Mouse (Mus musculus) layer of hippocampus, postnatal 25 days (tissue): Measurements from ENCODE around the gene Slc5a11. TPM values are rescaled to one million over a fixed set of nuclear protein-coding genes. Genes with fewer than 3 reads are reported as not detected.

Experiments
- DNase-seq, 2 experiments: peaks; one replicate each; pipeline ENCODE4 v3.0.0; 2022; ENCODE audit warnings: mixed read lengths in 2 of 2, low spot score in 1 of 2; ENCODE audit errors: extremely low spot score in 1 of 2
- total RNA-seq, 2 experiments: library from RNA; stranded (reverse); gene quantifications; 2 replicates each; pipeline ENCODE4 v1.2.3; 2021

The Slc5a11 gene
- total RNA-seq = under 1 TPM in 1 of 2 experiments, not detected in 1; 0.20 TPM

DNA sequence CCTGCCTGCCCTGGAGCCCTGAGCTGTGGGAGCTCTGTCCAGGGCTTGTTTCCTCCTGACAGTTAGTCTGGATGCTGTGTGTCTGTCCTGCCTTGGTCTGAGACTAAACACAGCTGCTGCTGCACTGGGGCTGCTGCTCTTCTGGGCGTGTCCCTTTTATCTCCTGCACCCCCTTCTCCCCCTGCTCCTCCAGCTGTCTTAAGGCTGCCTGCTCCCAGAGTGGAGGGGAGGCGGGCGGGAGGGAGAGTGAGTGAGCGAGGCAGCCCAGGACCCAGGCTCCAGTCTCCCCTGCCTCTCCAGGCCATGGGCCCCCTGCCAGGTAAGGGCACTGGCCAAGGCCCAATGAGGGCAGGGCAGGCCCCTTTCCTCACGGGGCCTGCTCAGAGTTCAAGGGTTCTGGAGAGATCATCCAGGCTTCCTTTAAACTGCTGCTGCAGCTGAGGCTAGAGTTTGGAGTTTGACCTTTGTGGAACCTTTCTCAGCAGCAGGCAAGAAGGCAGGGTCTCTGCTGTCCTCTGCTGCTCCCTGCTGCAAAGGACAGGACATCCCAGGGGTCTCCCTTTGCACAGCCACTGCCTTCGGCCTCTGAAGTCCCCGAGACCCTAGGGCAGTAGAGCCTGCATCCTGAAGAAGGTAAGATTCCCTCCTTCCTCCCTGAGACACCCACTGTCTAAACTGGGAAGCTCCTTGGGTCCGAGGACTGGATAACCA lies at the start of gene Slc5a11:
TSS of gene Slc5a11 (plus strand) at position 416 of the 711 bp plus-strand sequence.
- DNase-seq = no peak

GRCm38 (mm10) chr7:123167436-123167835 lies 47.1 kb upstream of the Slc5a11 start:
- no peak for DNase-seq

GRCm38 (mm10) chr7:123169618-123170017 lies 45.0 kb upstream of the Slc5a11 start:
- DNase-seq = no peak

- DNase-seq = no peak
Measured at GRCm38 (mm10) chr7:123172101-123172500, 42.5 kb upstream of the Slc5a11 start.

- no peak for DNase-seq
Measured at GRCm38 (mm10) chr7:123177215-123177614, 37.4 kb upstream of the Slc5a11 start.

GRCm38 (mm10) chr7:123181787-123182701 lies 32.5 kb upstream of the Slc5a11 start:
- no peak for DNase-seq

GRCm38 (mm10) chr7:123184891-123185290 lies 29.7 kb upstream of the Slc5a11 start:
- no peak for DNase-seq

DNA sequence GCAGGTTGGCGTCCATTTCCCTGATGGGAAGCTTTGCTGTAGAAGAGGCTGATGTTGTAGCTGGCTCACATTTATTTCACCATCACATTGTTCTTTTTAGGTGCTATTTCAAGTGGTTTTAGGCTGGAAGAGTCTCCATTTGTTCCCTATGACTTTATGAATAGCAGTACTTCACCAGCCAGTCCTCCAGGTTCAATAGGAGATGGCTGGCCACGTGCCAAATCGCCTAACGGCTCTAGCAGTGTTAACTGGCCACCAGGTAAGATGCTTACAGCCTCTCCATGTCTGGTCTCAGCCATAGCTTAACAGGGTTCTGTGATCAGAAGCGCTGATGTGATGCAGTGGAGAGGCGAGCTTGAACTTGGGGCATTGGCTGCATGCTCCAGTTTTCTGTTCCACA lies 28.1 kb upstream of the Slc5a11 start:
- no peak for DNase-seq

GRCm38 (mm10) chr7:123187246-123187645 lies 27.3 kb upstream of the Slc5a11 start:
- DNase-seq = no peak

DNA sequence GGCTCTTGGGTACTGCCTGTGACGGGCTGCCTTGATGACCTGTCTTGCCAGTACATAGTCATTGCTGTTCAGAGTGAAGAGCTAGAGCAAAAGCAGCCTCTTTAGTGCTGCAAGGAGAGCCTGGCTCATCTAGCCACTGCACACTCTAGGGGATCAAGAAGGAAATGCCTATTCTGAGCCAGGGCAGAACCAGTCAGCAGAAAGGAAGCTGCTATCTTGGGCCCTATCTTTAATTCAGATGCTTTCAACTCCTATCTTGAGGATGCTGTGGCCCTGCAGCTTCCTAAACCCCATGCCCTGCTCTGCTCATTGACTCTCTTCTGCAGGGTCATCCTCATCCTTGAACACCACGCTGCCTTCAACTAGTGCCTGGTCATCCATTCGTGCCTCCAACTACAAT lies 26.1 kb upstream of the Slc5a11 start:
- no peak for DNase-seq

DNA sequence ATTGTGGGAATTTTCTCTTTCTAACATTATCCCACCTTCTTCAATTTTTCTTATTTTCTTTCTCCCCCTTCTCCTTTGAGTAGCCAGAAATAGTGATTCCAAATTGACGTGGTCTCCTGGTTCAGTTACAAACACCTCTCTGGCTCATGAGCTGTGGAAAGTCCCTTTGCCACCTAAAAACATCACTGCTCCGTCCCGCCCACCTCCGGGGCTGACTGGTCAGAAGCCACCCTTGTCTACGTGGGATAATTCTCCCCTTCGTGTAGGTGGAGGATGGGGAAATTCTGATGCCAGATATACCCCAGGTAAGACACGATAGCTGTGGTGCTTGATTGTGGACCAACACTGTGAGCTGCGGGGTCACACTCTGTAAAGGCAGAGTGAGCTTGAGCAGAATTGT lies 24.8 kb upstream of the Slc5a11 start:
- DNase-seq = no peak

DNA sequence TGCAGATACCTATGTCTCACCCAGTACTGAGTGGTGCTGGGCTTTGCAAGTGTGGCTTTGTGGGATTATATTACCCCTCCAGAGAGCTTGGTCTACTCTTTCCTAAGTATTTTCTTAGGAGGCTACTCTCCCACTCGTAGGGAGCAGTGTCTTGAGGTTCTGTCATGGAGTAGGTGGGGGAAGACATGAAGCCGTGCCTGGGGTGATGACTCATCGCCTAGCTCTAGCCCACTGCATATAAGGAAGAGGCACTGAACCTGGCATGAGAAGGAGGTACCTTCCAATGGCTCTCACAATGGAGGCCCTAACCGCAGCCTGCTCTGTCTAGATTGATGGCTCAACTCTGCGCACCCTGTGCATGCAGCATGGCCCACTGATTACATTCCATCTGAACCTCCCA lies 22.8 kb upstream of the Slc5a11 start:
- no peak for DNase-seq

GRCm38 (mm10) chr7:123193201-123193600 lies 21.4 kb upstream of the Slc5a11 start:
- DNase-seq = no peak

DNA sequence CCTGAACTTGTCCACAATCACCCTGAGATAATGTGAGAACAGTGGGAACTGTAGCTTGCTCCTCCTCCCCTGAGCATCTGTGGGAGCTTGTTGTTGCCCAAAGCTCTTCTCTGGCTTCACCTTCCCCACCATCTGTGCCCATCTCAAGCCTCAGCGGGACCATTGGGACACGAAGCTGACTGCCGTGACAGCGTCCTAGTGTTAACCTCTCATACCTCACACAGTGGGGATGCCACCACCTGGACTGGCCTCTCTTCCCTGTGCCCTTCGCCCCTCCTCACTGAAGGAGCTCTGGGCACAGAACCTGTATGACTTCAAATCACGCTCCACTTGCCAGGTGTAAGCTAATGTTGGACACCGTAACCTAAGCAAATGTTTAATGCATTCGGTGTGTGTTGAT lies 19.9 kb upstream of the Slc5a11 start:
- no peak for DNase-seq

DNA sequence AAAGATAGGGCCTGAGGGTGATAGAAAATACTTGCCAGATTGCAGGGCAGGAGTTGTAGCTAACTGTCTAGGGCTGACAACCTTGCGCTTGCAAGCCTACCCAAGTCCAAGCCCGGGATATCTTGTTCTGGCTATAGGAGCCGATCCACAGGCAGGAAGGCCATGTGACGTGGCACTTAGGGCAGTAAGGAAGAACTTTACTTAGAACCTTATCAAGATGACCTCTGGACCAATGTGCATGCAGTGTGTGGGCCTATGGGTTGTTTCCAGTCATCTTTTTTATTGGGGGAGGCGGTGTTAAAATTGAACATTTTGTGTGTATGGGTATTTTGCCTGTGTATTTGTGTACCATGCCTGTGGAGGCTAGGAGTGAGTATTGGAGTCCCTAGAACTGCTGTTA lies 18.1 kb upstream of the Slc5a11 start:
- DNase-seq = no peak

DNA sequence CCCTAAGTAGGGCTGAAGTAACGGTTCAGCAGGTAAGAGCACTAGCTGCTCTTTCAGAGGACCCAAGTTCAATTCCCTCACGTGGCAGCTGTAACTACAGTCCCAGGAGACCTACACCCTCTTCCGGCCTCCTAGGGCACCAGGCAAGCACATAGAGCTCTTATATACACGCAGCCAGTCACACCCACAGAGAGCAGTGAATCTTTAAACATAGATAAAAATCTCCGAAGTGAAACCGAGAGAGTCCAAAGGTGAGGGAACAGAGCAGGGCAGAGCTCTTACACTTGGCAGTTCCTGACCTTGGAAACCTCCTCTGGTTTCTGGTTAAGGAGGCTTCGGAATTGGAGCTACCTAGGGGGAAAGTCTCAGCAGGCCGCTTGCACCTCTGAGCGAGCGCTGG lies 15.9 kb upstream of the Slc5a11 start:
- DNase-seq = no peak

GRCm38 (mm10) chr7:123199151-123199550 lies 15.4 kb upstream of the Slc5a11 start:
- DNase-seq = no peak

GRCm38 (mm10) chr7:123199656-123200206 lies 14.8 kb upstream of the Slc5a11 start:
- DNase-seq = no peak

DNA sequence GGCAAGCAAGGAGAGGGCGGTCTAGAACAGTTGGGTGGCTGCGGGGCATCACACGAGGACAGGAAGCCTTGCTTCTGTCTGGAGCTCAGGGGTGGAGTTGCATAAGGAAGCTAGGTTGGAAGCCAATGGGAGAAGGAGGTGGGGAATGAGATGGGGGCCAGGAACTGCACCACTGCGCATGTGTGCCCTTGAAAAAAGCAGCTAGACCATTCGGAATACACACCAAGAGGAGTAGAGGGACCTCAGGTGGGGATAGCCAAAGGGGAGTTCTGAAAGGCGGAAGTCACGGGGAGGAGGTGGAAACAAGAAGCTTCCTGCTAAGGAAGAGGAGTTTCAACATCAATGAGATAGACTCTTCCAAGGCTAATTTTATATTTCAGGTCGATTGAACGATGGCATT lies 13.9 kb upstream of the Slc5a11 start:
- DNase-seq = no peak

- DNase-seq = peak; percentile 56 to 85
Measured at GRCm38 (mm10) chr7:123205261-123205660, 9.3 kb upstream of the Slc5a11 start.

- no peak for DNase-seq
Measured at GRCm38 (mm10) chr7:123207561-123207960, 7.0 kb upstream of the Slc5a11 start.
